Mouse (Mus musculus): Measurements from ENCODE around the gene Stxbp2. TPM values are rescaled to one million over a fixed set of nuclear protein-coding genes. Genes with fewer than 3 reads are reported as not detected.

Stxbp2 gene
- polyA plus RNA-seq, 1 experiment: 96.4 TPM

DNA sequence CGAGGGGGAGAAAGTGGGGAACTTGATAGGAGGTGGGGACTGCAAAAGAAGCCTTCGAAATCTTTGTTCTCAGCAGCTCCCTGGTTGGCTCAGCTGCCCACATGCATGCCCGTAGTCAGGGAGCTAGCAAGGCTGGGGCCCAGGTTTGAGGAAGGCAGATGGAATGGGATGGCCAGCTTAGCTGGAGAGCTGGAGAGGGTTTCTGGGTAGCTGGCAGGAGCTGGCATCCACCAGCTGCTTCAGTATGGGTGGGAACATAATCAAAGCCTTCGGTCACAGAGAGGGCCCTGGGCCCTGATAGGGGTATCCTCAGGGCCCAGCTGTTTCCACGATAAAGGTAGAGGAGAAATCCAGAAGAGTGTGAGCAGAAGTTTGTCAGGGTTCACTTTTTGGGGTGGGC lies 51.7 kb downstream of the Stxbp2 start:
- Histone ChIP-seq H3K27ac (replicated peaks; ENCODE audit: low read depth, low read length) (no peak overlapping the region), H3K4me1 (ENCODE audit: control insufficient read depth, insufficient read depth, insufficient read length, low read length) (peaks cover 2% of the 10 kb centered on the region; the same call in 1 of the 2 replicates), H3K4me3 (ENCODE audit: insufficient read depth, low read depth, low read length) (no peak overlapping the region)

GRCm38 (mm10) chr8:3683408-3684176 lies 52.8 kb downstream of the Stxbp2 start:
- Histone ChIP-seq H3K4me3 (ENCODE audit: insufficient read depth, low read depth, low read length) (no peak overlapping the region), H3K4me1 (ENCODE audit: control insufficient read depth, insufficient read depth, insufficient read length, low read length) (no peaks in the 10 kb centered on the region), H3K27ac (replicated peaks; ENCODE audit: low read depth, low read length) (no peak overlapping the region)

DNA sequence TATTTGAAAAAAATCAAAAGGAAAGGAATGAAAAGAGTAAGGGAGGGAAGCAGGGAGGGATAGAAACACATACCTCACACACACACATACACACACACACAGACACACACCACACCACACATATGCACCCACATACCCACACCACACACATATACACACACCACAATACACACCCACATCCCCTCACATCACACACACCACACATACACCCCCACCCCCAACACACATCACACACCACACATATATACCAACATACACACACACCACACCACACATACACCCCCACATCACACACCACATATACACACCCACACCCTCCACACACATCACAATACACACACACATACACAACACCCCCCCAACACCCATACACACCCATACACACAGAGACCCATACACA lies 53.8 kb downstream of the Stxbp2 start:
- Histone ChIP-seq H3K4me1 (ENCODE audit: control insufficient read depth, insufficient read depth, insufficient read length, low read length) (no peaks in the 10 kb centered on the region), H3K27ac (replicated peaks; ENCODE audit: low read depth, low read length) (no peak overlapping the region), H3K4me3 (ENCODE audit: insufficient read depth, low read depth, low read length) (no peak overlapping the region)

GRCm38 (mm10) chr8:3685422-3685821 lies 54.7 kb downstream of the Stxbp2 start:
- no peaks in the 10 kb centered on the region for H3K4me1 ChIP-seq (ENCODE audit: control insufficient read depth, insufficient read depth, insufficient read length, low read length)
- no peak overlapping the region for H3K4me3 ChIP-seq (ENCODE audit: insufficient read depth, low read depth, low read length)
- no peak overlapping the region for H3K27ac ChIP-seq (replicated peaks; ENCODE audit: low read depth, low read length)

- Histone ChIP-seq H3K4me1 (ENCODE audit: control insufficient read depth, insufficient read depth, insufficient read length, low read length) (no peaks in the 10 kb centered on the region), H3K27ac (replicated peaks; ENCODE audit: low read depth, low read length) (no peak overlapping the region)
Observed at GRCm38 (mm10) chr8:3687537-3687936, 56.8 kb downstream of the Stxbp2 start.

GRCm38 (mm10) chr8:3690774-3691173 lies 60.0 kb downstream of the Stxbp2 start:
- H3K27ac ChIP-seq (replicated peaks; ENCODE audit: low read depth, low read length): no peak overlapping the region
- no peak overlapping the region for H3K4me3 ChIP-seq (ENCODE audit: insufficient read depth, low read depth, low read length)
- H3K4me1 ChIP-seq (ENCODE audit: control insufficient read depth, insufficient read depth, insufficient read length, low read length): no peaks in the 10 kb centered on the region

More at GRCm38 (mm10) chr8:3687537-3687936, 56.8 kb downstream of the Stxbp2 start:
- no peak overlapping the region for H3K4me3 ChIP-seq (ENCODE audit: insufficient read depth, low read depth, low read length)

Other genes starting within 250 kb of the Stxbp2 start
- 9.0 and 11.1 TPM in 2 replicates for gene Arhgef18, start 237.9 kb upstream of the Stxbp2 start, polyA plus RNA-seq (2012; ENCODE audit: insufficient read depth, insufficient read length, missing spikeins)
- gene Pex11g, start 163.3 kb upstream of the Stxbp2 start, polyA plus RNA-seq (2012; ENCODE audit: insufficient read depth, insufficient read length, missing spikeins): 11.4 and 12.6 TPM in 2 replicates
- not detected in 2 replicates for gene Tex45, start 160.1 kb upstream of the Stxbp2 start, polyA plus RNA-seq (2012; ENCODE audit: insufficient read depth, insufficient read length, missing spikeins)
- 12.6 and 13.9 TPM in 2 replicates for gene Zfp358, start 137.8 kb upstream of the Stxbp2 start, polyA plus RNA-seq (2012; ENCODE audit: insufficient read depth, insufficient read length, missing spikeins)
- gene Mcoln1, start 130.5 kb upstream of the Stxbp2 start, polyA plus RNA-seq (2012; ENCODE audit: insufficient read depth, insufficient read length, missing spikeins): 31.7 and 41.0 TPM in 2 replicates
- 11.3 and 12.3 TPM in 2 replicates for gene Pnpla6, start 115.6 kb upstream of the Stxbp2 start, polyA plus RNA-seq (2012; ENCODE audit: insufficient read depth, insufficient read length, missing spikeins)
- gene C330021F23Rik, start 63.0 kb upstream of the Stxbp2 start, polyA plus RNA-seq (2012; ENCODE audit: insufficient read depth, insufficient read length, missing spikeins): 3.7 and 6.5 TPM in 2 replicates
- gene Camsap3, start 43.7 kb upstream of the Stxbp2 start, polyA plus RNA-seq (2012; ENCODE audit: insufficient read depth, insufficient read length, missing spikeins): 11.3 and 14.4 TPM in 2 replicates
- gene Xab2, start 9.6 kb upstream of the Stxbp2 start, polyA plus RNA-seq (2012; ENCODE audit: insufficient read depth, insufficient read length, missing spikeins): 11.9 and 12.2 TPM in 2 replicates
- gene Pet100, start 9.4 kb upstream of the Stxbp2 start, polyA plus RNA-seq (2012; ENCODE audit: insufficient read depth, insufficient read length, missing spikeins): 387 and 399 TPM in 2 replicates
- not detected in 2 replicates for gene Pcp2, start 5.4 kb upstream of the Stxbp2 start, polyA plus RNA-seq (2012; ENCODE audit: insufficient read depth, insufficient read length, missing spikeins)
- 212 and 269 TPM in 2 replicates for gene Retn, start 24.8 kb downstream of the Stxbp2 start, polyA plus RNA-seq (2012; ENCODE audit: insufficient read depth, insufficient read length, missing spikeins)
- not detected in 2 replicates for gene Mcemp1, start 34.8 kb downstream of the Stxbp2 start, polyA plus RNA-seq (2012; ENCODE audit: insufficient read depth, insufficient read length, missing spikeins)
- 210 and 321 TPM in 2 replicates for gene Fcor, start 41.4 kb downstream of the Stxbp2 start, polyA plus RNA-seq (2012; ENCODE audit: insufficient read depth, insufficient read length, missing spikeins)
- gene Trappc5, start 45.3 kb downstream of the Stxbp2 start, polyA plus RNA-seq (2012; ENCODE audit: insufficient read depth, insufficient read length, missing spikeins): 13.6 and 22.3 TPM in 2 replicates
- 0.83 TPM in 1 of 2 replicates, not detected in the other for gene Fcer2a, start 63.2 kb downstream of the Stxbp2 start, polyA plus RNA-seq (2012; ENCODE audit: insufficient read depth, insufficient read length, missing spikeins)
- gene Clec4g, start 89.7 kb downstream of the Stxbp2 start, polyA plus RNA-seq (2012; ENCODE audit: insufficient read depth, insufficient read length, missing spikeins): not detected in 2 replicates
- 6.4 and 10.3 TPM in 2 replicates for gene Cd209a, start 118.0 kb downstream of the Stxbp2 start, polyA plus RNA-seq (2012; ENCODE audit: insufficient read depth, insufficient read length, missing spikeins)
- gene Cd209e, start 223.4 kb downstream of the Stxbp2 start, polyA plus RNA-seq (2012; ENCODE audit: insufficient read depth, insufficient read length, missing spikeins): not detected in 2 replicates
- 4.2 and 11.0 TPM in 2 replicates for gene Cd209d, start 247.6 kb downstream of the Stxbp2 start, polyA plus RNA-seq (2012; ENCODE audit: insufficient read depth, insufficient read length, missing spikeins)